Mouse (Mus musculus): ENCODE data around the gene Lin28a. TPM values are rescaled to one million over a fixed set of nuclear protein-coding genes. Genes with fewer than 3 reads are reported as not detected.
A peak's percentile ranks its signal among the peaks of the same experiment; 100 is the strongest.
"Not testable (repeated sequence)": the region's sequence is repeated elsewhere in the genome, so short reads cannot be mapped to it uniquely, and the experiment has no call there.

Lin28a gene
- polyA plus RNA-seq, 1 experiment: 0.34 TPM

DNA sequence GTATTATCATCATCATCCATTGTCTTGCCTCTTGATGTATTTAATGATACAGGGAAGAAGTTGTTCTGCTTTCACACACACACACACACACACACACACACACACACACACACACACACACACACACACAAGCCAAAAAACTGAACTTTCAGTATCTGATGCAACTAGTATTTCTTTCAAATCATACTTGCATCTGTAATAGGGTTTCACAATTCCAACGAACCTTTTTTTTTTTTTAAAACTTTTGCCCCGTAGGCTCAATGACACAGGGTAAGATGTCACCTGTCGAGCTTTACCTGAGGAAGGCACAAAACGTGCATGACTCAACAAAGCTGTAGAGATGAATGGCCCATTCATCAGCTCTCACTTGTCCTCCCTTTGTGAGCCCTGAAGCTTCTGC, 16.4 kb downstream of the Lin28a start:
- no peak for DNase-seq (ENCODE audit: low read depth)
- TF ChIP-seq CTCF (IDR thresholded peaks at IDR 0.05; ENCODE audit: borderline replicate concordance, extremely low read depth, insufficient read depth, insufficient read length): no peak

DNA sequence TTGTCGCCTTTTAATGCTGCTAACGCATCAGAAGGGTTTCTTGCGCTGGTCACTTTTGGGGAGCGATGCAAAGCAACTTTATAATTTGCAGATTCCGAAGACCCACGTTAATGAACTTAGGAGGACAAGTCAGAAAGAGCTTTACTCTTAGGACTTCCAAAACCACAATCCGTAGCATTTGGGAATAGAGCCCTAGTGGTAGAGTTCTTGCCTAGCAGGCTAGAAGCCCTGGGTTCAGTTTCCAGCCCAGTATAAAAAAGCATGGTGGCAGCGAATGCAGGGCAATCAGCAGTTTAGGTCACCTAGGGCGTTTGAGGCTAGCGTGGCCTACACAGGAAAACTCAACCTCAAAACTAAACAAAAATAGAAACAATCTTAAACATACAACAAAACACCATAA, 16.9 kb downstream of the Lin28a start:
- no peak for TF ChIP-seq POLR2A (IDR thresholded peaks at IDR 0.05; ENCODE audit: borderline replicate concordance, extremely low read depth, insufficient read depth, insufficient read length, poor library complexity, severe bottlenecking)
- peak; percentile 8; the same call in 1 of the 2 replicates for TF ChIP-seq CTCF (IDR thresholded peaks at IDR 0.05; ENCODE audit: borderline replicate concordance, extremely low read depth, insufficient read depth, insufficient read length)
- DNase-seq (ENCODE audit: low read depth): no peak

DNA sequence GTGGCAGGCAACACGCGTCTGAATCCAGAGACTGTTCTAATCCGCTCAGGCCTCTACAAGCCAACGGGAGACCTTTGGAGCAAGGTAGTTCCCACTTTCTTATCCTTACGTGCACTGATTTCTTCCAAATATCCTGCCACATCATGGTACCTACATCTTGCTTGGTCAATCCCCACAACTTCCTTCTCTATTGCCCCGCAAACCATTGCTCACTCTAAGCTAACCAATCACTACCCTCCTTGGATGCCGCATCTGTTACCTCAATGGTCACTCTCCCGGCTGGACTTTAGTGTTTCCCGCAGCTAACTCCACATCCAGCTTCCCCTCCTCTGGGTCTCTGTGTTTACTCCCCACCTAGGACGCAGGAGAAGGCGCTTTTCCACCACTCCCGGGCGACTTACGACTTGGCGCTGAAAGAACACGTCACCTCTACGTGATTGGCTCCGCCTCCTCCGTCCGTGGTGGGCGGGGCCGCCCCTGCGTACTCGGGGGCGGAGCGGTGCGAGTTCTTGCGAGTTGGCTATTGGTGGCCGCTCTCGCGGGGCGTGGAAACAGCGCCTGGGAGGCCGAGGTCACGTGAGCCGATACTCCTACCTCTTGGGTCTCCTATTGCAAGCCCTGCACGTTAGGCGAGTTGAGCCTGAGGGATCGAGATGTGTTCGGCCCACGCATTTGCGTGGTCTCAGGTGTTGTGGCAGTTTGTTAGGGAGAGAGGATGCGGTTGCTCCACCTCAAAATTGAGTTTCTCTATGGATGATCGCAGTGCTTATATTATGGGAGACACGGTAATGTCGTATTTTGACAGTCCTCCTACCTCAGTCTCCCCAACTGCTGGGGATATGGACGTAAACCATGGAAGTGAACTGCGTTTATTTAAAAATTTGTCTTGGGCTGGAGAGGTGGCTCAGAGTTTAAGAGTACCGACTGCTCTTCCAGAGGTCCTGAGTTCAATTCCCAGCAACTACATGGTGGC, 17.9 kb downstream of the Lin28a start, which contains the start of gene Dhdds:
Gene Dhdds, minus strand, starts transcription at position 453 of the 973 bp plus-strand sequence.
- TF ChIP-seq CTCF (IDR thresholded peaks at IDR 0.05; ENCODE audit: borderline replicate concordance, extremely low read depth, insufficient read depth, insufficient read length) (no peak), POLR2A (IDR thresholded peaks at IDR 0.05; ENCODE audit: borderline replicate concordance, extremely low read depth, insufficient read depth, insufficient read length, poor library complexity, severe bottlenecking) (peak; percentile 39; the same call in 1 of the 2 replicates)
- DNase-seq (ENCODE audit: low read depth): peak; percentile 99

DNA sequence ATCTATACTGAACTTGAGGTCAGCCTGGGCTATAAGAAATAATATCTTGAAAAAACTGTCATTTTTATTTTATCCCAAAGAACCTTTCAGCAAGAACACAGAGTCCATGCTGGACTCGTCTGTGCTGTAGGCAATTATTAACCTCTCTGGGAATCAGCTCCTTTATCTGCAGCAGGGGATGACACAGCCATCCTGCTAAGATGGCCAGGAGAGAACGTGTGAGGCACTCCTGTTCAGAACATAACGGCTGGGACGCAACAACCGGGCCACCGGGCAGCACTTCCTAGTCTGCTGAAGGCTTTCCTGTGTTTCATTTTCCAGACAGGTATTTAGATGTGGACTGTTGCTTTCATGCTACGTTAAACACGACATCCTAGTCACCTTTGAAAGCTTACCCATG, 23.9 kb downstream of the Lin28a start:
- no peak for DNase-seq (ENCODE audit: low read depth)
- no peak for TF ChIP-seq CTCF (IDR thresholded peaks at IDR 0.05; ENCODE audit: borderline replicate concordance, extremely low read depth, insufficient read depth, insufficient read length)
- no peak for TF ChIP-seq POLR2A (IDR thresholded peaks at IDR 0.05; ENCODE audit: borderline replicate concordance, extremely low read depth, insufficient read depth, insufficient read length, poor library complexity, severe bottlenecking)

DNA sequence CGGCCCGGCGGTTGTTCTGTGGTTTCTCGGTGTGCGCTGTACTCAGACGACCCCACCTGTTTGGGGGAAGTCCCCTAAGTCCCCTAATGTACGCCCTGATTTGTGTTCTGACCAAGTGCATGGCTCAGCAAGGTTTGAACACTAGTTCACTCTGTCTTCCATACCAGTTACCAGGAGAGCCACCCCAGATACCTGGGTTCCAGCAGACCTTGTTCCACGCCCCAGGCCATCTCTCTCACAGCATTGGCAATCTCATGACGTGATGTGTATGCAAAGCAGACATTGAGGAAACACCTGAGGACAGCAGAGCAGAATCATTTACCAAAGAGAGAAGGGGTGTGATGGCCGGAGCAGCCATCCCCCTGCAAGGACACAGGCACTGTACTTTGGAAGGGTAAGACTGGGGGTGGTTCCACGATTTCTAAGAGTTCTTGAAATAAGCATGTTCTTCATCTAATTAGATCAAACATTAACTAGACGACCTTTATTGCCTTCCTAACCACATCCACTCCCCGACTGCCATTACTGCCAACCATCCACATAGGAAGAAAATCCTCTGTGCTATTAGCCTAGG, 27.5 kb downstream of the Lin28a start:
- TF ChIP-seq POLR2A (IDR thresholded peaks at IDR 0.05; ENCODE audit: borderline replicate concordance, extremely low read depth, insufficient read depth, insufficient read length, poor library complexity, severe bottlenecking): no peak
- TF ChIP-seq CTCF (IDR thresholded peaks at IDR 0.05; ENCODE audit: borderline replicate concordance, extremely low read depth, insufficient read depth, insufficient read length): no peak
- no peak for DNase-seq (ENCODE audit: low read depth)

DNA sequence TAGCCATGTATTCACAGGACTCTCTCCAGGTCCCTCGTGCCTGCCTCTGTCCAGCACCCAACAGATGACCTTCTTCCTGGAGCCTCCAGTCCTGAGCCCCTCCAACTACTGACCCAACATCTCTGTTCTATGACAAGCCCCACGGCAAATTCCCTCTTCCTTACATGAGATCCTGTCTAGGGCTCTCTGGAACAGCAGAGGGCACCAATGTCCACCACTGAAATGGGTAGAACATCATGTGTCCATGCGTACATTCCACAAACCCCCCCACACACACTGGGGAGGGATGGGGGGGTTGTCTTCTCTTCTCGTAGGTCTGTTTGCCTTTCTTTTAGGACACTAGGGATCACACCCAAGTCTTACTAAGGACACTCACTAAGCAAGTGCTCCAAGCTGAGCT, 28.6 kb downstream of the Lin28a start:
- no peak for DNase-seq (ENCODE audit: low read depth)
- TF ChIP-seq POLR2A (IDR thresholded peaks at IDR 0.05; ENCODE audit: borderline replicate concordance, extremely low read depth, insufficient read depth, insufficient read length, poor library complexity, severe bottlenecking) (no peak), CTCF (IDR thresholded peaks at IDR 0.05; ENCODE audit: borderline replicate concordance, extremely low read depth, insufficient read depth, insufficient read length) (peak; percentile 33; the same call in 1 of the 2 replicates)

DNA sequence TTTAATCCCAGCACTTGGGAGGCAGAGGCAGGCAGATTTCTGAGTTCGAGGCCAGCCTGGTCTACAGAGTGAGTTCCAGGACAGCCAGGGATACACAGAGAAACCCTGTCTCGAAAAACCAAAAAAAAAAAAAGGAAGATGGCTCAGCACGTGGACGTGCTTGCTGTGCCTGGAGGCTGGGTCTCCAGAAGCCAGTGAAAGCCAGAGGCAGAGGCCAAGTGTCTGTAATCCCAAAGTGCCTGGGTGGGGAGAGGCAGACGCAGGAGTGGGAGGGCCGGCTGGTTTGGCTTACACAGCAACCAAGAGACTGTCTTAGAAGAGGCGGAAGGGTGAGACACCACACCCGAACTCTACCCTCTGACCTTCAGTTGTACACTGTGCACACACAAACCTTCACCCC, 30.4 kb downstream of the Lin28a start:
- DNase-seq (ENCODE audit: low read depth): not testable (repeated sequence)

DNA sequence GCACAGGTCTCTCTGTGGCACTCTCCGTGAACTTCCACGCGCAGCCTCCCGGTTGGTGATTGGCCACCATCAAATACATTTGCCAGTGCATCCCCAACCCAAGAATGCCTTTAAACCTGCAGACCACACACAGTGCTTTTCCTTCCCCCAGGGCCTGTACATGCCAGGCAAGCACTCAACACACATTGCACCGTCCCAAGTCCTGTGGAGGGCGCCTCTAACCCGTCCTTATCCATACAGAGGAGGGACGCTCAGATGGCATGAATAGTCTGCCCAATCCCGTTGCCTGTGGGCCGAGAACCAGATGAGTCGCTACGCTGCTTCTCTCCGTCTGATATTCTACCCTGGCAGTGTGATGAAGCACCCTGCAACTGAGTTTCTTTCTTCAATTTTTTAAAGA, 35.7 kb downstream of the Lin28a start:
- TF ChIP-seq POLR2A (IDR thresholded peaks at IDR 0.05; ENCODE audit: borderline replicate concordance, extremely low read depth, insufficient read depth, insufficient read length, poor library complexity, severe bottlenecking) (no peak), CTCF (IDR thresholded peaks at IDR 0.05; ENCODE audit: borderline replicate concordance, extremely low read depth, insufficient read depth, insufficient read length) (no peak)
- DNase-seq (ENCODE audit: low read depth): no peak

DNA sequence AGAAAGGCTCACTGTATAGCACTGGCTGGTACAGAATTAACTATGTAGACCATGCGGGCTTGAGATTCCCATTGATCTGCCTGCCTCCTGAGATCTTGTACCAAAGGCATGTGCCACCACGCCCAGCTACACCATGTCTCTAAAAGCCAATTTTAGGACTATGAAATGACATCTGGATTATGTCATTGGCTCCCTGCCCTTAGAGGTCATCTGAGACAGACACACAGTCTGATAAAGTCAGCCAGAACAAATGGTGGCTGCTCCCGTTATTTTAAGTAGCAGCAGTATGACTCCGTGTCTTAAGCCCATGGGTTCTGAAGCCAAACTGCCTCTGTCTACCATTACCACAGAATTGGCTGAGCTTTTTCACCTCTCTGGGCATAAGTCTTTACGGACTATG, 38.1 kb downstream of the Lin28a start:
- no peak for DNase-seq (ENCODE audit: low read depth)
- no peak for TF ChIP-seq CTCF (IDR thresholded peaks at IDR 0.05; ENCODE audit: borderline replicate concordance, extremely low read depth, insufficient read depth, insufficient read length)
- TF ChIP-seq POLR2A (IDR thresholded peaks at IDR 0.05; ENCODE audit: borderline replicate concordance, extremely low read depth, insufficient read depth, insufficient read length, poor library complexity, severe bottlenecking): no peak

DNA sequence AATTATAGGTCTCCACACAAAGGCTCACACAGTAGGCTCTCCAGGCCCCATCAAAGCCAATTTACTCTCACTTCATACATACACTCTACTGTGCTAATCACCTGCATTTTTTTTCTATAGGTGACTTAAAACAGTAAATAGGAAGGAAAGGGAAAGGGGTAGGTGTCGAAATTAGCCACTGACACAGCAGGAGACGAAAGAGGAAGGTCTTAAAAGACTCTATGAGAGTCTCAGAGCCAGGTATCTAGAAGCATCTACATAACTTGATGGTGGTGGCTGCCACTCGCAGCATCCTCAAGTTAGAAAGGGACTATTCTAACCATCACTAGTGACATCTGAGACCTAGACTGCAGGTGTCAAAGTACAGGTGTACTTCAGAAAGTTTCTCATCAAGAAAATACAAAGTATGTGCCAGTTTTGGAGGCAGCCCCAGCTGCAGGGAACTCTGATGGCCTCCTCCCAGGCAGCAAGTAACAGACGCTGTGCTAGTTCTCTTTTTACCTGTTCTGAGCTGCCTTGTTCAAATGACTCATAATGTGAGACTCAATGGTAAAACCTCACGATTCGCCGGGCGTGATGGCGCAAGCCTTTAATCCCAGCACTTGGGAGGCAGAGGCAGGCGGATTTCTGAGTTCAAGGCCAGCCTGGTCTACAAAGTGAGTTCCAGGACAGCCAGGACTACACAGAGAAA, 40.5 kb downstream of the Lin28a start:
- DNase-seq (ENCODE audit: low read depth): no peak
- TF ChIP-seq CTCF (IDR thresholded peaks at IDR 0.05; ENCODE audit: borderline replicate concordance, extremely low read depth, insufficient read depth, insufficient read length): no peak

DNA sequence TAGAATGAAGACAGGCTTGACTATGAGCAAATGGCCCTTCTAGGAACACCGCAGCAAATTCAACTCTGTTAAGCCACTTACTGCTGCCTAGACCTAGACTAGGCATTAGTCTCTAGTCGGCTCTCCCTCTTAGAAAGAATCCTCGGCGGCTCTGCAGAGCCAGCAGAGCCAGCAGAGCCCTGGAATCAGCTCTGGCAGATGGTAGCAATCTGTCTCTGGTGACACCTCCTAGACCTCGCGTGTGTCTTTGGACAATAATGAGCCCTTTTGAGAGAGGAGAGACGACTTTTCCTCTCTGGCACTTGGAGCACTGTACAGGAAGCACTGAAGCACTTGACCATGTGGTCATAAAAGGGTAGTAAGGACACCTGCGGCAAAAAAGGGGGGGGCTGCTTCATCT, 46.9 kb downstream of the Lin28a start:
- peak; percentile 68 for DNase-seq (ENCODE audit: low read depth)
- TF ChIP-seq POLR2A (IDR thresholded peaks at IDR 0.05; ENCODE audit: borderline replicate concordance, extremely low read depth, insufficient read depth, insufficient read length, poor library complexity, severe bottlenecking): no peak

DNA sequence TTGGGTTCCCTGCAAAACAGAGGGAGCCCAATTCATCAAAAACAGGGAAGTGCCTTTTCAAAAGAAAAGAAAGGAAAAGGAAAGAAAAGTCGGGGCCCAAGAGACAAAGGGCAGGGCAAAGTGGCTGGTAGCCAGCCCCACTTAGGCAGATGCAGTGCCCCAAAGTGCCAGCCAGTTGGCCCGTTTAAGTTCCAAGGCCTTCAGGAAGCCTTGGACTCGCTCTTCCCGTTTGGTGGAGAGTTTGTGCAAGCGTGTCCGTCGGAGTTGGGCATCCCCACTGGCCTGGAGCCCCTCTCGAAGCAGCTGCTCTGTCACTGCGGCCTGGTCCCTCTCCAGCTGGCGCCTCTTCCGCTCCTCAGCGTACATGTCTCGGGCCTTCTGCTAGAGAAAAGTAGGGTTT, 47.8 kb downstream of the Lin28a start:
- peak; percentile 77 for DNase-seq (ENCODE audit: low read depth)
- TF ChIP-seq POLR2A (IDR thresholded peaks at IDR 0.05; ENCODE audit: borderline replicate concordance, extremely low read depth, insufficient read depth, insufficient read length, poor library complexity, severe bottlenecking) (no peak), CTCF (IDR thresholded peaks at IDR 0.05; ENCODE audit: borderline replicate concordance, extremely low read depth, insufficient read depth, insufficient read length) (no peak)

Data from brain, embryonic 14.5 days (tissue).